Mouse (Mus musculus): ENCODE measurements around the gene Olfr354. TPM values are rescaled to one million over a fixed set of nuclear protein-coding genes. Genes with fewer than 3 reads are reported as not detected.

Gene Olfr354
- not detected for polyA plus RNA-seq (2014; fragmentation: Illumina TruSeq; extraction: RNeasy Lipid Tissue Mini Kit (QIAGEN cat#74804); ENCODE audit: low replicate concordance)

GRCm38 (mm10) chr2:36905380-36905779, at the start of gene Olfr354:
Olfr354 (plus strand) TSS chr2:36905680.

GRCm38 (mm10) chr2:36862560-36862959, 42.9 kb upstream of the Olfr354 start, which contains the start of gene Olfr351:
Olfr351 (minus strand) TSS chr2:36862660.

GRCm38 (mm10) chr2:36868160-36868559, 37.3 kb upstream of the Olfr354 start, which contains the start of gene Olfr352:
Olfr352 (plus strand) TSS chr2:36868460.

GRCm38 (mm10) chr2:36892836-36893235, 12.6 kb upstream of the Olfr354 start, which contains the start of gene Olfr353:
Olfr353 (minus strand) TSS chr2:36892936.

GRCm38 (mm10) chr2:36928797-36929196, 23.3 kb downstream of the Olfr354 start, which contains the start of gene Olfr355:
Olfr355 (minus strand) TSS chr2:36928897.

GRCm38 (mm10) chr2:36936821-36937220, 31.3 kb downstream of the Olfr354 start, which contains the start of gene Olfr356:
Olfr356 (plus strand) TSS chr2:36937121.

Other genes starting within 250 kb of the Olfr354 start
- not detected for gene Olfr346, start 219.9 kb upstream of the Olfr354 start, polyA plus RNA-seq (2014; fragmentation: Illumina TruSeq; extraction: RNeasy Lipid Tissue Mini Kit (QIAGEN cat#74804); ENCODE audit: low replicate concordance)
- not detected for gene Olfr347, start 173.8 kb upstream of the Olfr354 start, polyA plus RNA-seq (2014; fragmentation: Illumina TruSeq; extraction: RNeasy Lipid Tissue Mini Kit (QIAGEN cat#74804); ENCODE audit: low replicate concordance)
- not detected for gene Olfr348, start 121.4 kb upstream of the Olfr354 start, polyA plus RNA-seq (2014; fragmentation: Illumina TruSeq; extraction: RNeasy Lipid Tissue Mini Kit (QIAGEN cat#74804); ENCODE audit: low replicate concordance)
- gene Olfr50, start 115.1 kb upstream of the Olfr354 start, polyA plus RNA-seq (2014; fragmentation: Illumina TruSeq; extraction: RNeasy Lipid Tissue Mini Kit (QIAGEN cat#74804); ENCODE audit: low replicate concordance) = not detected
- not detected for gene Olfr3, start 88.6 kb upstream of the Olfr354 start, polyA plus RNA-seq (2014; fragmentation: Illumina TruSeq; extraction: RNeasy Lipid Tissue Mini Kit (QIAGEN cat#74804); ENCODE audit: low replicate concordance)
- not detected for gene Olfr350, start 59.4 kb upstream of the Olfr354 start, polyA plus RNA-seq (2014; fragmentation: Illumina TruSeq; extraction: RNeasy Lipid Tissue Mini Kit (QIAGEN cat#74804); ENCODE audit: low replicate concordance)
- gene Olfr351, start 43.0 kb upstream of the Olfr354 start, polyA plus RNA-seq (2014; fragmentation: Illumina TruSeq; extraction: RNeasy Lipid Tissue Mini Kit (QIAGEN cat#74804); ENCODE audit: low replicate concordance) = not detected
- gene Olfr352, start 37.2 kb upstream of the Olfr354 start, polyA plus RNA-seq (2014; fragmentation: Illumina TruSeq; extraction: RNeasy Lipid Tissue Mini Kit (QIAGEN cat#74804); ENCODE audit: low replicate concordance) = not detected
- gene Olfr353, start 12.7 kb upstream of the Olfr354 start, polyA plus RNA-seq (2014; fragmentation: Illumina TruSeq; extraction: RNeasy Lipid Tissue Mini Kit (QIAGEN cat#74804); ENCODE audit: low replicate concordance) = not detected
- gene Olfr355, start 23.2 kb downstream of the Olfr354 start, polyA plus RNA-seq (2014; fragmentation: Illumina TruSeq; extraction: RNeasy Lipid Tissue Mini Kit (QIAGEN cat#74804); ENCODE audit: low replicate concordance) = not detected
- gene Olfr356, start 31.4 kb downstream of the Olfr354 start, polyA plus RNA-seq (2014; fragmentation: Illumina TruSeq; extraction: RNeasy Lipid Tissue Mini Kit (QIAGEN cat#74804); ENCODE audit: low replicate concordance) = not detected
- gene Olfr357, start 88.1 kb downstream of the Olfr354 start, polyA plus RNA-seq (2014; fragmentation: Illumina TruSeq; extraction: RNeasy Lipid Tissue Mini Kit (QIAGEN cat#74804); ENCODE audit: low replicate concordance) = not detected
- not detected for gene Olfr358, start 103.7 kb downstream of the Olfr354 start, polyA plus RNA-seq (2014; fragmentation: Illumina TruSeq; extraction: RNeasy Lipid Tissue Mini Kit (QIAGEN cat#74804); ENCODE audit: low replicate concordance)
- not detected for gene Olfr360, start 160.1 kb downstream of the Olfr354 start, polyA plus RNA-seq (2014; fragmentation: Illumina TruSeq; extraction: RNeasy Lipid Tissue Mini Kit (QIAGEN cat#74804); ENCODE audit: low replicate concordance)
- gene Olfr361, start 183.6 kb downstream of the Olfr354 start, polyA plus RNA-seq (2014; fragmentation: Illumina TruSeq; extraction: RNeasy Lipid Tissue Mini Kit (QIAGEN cat#74804); ENCODE audit: low replicate concordance) = not detected
- gene Olfr362, start 212.2 kb downstream of the Olfr354 start, polyA plus RNA-seq (2014; fragmentation: Illumina TruSeq; extraction: RNeasy Lipid Tissue Mini Kit (QIAGEN cat#74804); ENCODE audit: low replicate concordance) = not detected
- gene Olfr364-ps1, start 233.6 kb downstream of the Olfr354 start, polyA plus RNA-seq (2014; fragmentation: Illumina TruSeq; extraction: RNeasy Lipid Tissue Mini Kit (QIAGEN cat#74804); ENCODE audit: low replicate concordance) = not detected